Mouse (Mus musculus) T-cell, adult 2 months (primary cell): ENCODE measurements at regions not wholly inside any gene's neighbourhood (a gene's known extent, or its start where the extent isn't known, plus 50 kb on each side); places are given as distances from the start of the nearest gene placed in this dataset.
"Not testable (repeated sequence)": the region's sequence is repeated elsewhere in the genome, so short reads cannot be mapped to it uniquely, and the experiment has no call there.

Source experiments
- DNase-seq: peaks from one replicate; pipeline ENCODE4 v3.0.0; 2022; ENCODE audit warnings: low spot score

DNA sequence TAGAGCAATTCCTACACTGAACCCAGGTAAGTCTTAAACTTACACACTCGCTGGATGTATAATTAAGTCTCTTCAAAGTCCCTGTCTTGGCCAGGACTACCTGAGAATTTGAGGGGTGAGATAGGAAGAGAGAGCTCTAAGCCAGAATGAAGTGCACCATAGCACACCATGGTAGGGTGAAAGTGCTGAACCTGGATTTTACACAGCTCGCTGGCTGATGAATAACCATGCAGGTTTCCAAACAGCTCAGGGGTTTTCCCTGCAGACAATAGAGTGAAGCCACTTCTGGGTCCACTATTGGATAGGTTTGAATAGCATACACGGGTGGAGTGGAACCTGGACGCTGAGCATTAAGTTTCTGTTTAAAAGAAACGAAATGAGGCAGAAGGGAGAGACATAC, 180.7 kb upstream of the Plxna2 start:
- no peak for DNase-seq

DNA sequence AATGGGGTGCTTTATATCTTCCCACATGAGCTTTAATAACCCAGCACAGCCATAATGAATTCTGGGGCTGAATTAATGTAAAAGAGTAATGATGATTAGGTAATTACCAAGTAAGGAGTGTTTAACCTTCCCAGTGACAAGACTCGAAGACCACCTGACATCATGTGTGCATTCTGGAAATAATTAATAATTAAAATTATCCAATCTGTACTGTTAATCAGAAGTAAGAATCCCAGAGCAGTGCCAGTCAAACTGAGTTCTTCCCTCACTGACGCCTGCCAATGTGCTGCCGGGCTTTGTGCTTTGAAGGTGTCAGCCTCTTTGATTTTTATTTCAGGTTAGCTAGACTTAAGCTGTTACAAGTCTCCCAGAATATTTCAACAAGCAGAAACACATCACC, 183.0 kb upstream of the Plxna2 start:
- no peak for DNase-seq

DNA sequence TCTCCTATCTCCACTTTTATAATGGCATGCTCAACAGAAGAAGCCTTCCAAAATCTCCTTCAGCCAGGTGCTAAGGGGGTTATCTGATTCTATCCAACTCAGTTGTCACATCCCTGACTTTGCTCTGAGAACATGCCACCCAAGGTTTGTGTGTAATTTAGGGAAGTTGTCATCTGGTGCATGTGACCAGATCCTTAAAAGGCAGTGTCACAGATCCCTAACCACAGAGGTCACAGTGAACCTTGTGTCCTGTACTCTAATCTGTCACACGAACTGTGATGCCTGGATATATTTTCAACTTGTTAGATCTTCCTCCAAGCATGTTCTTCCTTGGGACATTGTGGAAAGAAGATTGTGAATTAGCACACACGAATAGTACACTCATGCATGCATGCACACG, 189.4 kb upstream of the Plxna2 start:
- DNase-seq: no peak

GRCm38 (mm10) chr1:194426293-194426692, 191.7 kb upstream of the Plxna2 start:
- no peak for DNase-seq

- DNase-seq: no peak
Measured at GRCm38 (mm10) chr1:194424201-194424600, 193.8 kb upstream of the Plxna2 start.

DNA sequence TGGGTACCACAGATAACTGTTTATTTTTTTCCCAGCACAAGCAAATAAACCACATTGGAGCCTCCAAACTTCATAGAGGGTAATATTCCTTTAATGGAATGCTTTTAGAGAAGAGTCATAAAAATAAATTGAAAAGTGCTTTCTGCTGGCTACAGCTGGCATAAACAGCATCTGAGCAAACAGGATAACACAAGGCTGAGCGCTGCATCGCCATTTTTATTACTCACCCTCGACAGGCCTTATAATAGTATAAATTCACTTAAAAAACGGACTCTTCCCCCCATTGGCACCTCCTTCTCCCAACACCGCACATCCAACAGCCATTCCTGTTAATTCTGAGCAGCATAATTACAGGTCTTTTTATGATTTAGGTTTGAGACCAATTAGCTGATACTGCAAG, 205.8 kb upstream of the Plxna2 start:
- no peak for DNase-seq

GRCm38 (mm10) chr1:194411788-194412187, 206.2 kb upstream of the Plxna2 start:
- DNase-seq: no peak

GRCm38 (mm10) chr1:194399281-194399680, 218.7 kb upstream of the Plxna2 start:
- no peak for DNase-seq

- DNase-seq: no peak
Measured at GRCm38 (mm10) chr1:194396754-194397460, 221.1 kb upstream of the Plxna2 start.

- DNase-seq: no peak
Measured at GRCm38 (mm10) chr1:194393720-194394119, 224.3 kb upstream of the Plxna2 start.

DNA sequence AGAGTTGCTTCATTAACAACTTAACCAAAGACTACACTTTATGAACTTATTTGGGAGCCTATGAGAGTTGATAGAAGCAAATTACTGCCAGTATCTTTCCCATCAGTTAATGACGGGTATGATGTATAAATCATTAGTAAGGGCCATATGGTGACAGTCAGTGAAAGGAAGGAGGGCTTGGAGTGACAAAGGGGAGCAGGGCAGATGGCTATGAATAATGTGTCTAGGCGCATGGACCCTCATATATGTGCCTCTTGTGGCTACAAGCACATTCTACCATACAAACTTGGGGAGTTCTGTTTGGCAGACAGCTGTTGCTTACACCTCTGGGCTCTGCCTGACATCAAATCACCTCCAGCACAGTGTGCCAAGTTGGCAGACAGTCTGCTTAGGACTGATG, 227.8 kb upstream of the Plxna2 start:
- no peak for DNase-seq

DNA sequence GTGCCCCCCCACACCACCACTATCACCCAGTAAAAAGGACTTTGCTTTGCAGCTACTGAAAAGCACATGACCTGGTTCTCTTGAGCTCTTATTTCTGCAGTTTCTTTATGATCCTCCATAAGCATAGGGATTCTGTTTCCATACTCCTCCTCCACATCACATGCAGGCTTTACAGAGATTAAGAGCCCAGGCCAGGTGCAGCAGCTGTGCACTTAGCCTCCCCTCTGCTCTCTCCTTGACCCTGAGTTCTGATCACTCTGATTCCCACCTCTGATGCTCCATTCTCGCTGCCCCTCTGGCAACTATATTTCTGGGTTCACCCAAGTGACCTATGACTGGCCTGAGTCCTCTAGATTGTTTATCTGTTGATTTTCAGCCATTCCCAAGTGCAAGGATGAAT, 239.9 kb upstream of the Plxna2 start:
- DNase-seq: no peak

GRCm38 (mm10) chr1:194373511-194373910, 244.5 kb upstream of the Plxna2 start:
- not testable (repeated sequence) for DNase-seq

GRCm38 (mm10) chr1:194363917-194364316, 254.1 kb upstream of the Plxna2 start:
- DNase-seq: no peak

GRCm38 (mm10) chr1:194363129-194363768, 254.8 kb upstream of the Plxna2 start:
- no peak for DNase-seq

DNA sequence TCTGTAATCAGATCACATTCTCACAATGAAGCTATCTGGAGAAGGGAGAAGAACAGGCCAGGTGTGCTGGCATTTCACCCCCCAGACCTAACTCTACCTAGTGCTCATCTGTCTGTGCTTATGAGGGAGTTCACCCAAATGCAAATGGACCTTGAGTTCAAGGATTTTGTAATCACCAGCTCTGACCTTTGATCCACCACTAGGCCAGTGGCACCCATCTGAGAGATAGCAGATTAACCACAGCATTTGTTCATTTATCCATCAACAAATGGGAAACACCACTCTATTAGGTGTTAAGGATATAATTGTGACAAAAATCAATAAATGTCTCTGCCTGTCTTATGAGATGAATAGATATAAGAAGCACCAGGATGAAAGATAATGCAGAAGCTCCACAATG, 255.7 kb upstream of the Plxna2 start:
- no peak for DNase-seq

DNA sequence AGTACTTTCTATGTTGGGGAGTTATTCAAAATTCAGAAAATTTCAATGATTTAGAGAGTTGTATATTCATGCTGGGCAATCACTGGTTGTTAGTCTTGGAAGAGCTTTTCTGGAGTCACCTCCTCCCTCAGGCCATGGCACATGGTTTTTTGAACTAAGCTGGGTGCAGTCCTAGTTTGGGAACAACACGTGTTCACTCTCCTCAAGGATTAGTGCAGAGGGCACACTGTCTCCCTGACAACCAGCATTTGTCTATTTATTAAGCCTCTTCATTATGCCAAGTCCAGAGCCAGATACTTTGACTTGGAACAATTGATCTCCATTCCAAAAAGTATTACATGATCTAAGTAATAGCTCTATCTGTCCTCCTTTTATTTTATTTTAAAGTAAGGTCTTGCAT, 256.7 kb upstream of the Plxna2 start:
- no peak for DNase-seq

DNA sequence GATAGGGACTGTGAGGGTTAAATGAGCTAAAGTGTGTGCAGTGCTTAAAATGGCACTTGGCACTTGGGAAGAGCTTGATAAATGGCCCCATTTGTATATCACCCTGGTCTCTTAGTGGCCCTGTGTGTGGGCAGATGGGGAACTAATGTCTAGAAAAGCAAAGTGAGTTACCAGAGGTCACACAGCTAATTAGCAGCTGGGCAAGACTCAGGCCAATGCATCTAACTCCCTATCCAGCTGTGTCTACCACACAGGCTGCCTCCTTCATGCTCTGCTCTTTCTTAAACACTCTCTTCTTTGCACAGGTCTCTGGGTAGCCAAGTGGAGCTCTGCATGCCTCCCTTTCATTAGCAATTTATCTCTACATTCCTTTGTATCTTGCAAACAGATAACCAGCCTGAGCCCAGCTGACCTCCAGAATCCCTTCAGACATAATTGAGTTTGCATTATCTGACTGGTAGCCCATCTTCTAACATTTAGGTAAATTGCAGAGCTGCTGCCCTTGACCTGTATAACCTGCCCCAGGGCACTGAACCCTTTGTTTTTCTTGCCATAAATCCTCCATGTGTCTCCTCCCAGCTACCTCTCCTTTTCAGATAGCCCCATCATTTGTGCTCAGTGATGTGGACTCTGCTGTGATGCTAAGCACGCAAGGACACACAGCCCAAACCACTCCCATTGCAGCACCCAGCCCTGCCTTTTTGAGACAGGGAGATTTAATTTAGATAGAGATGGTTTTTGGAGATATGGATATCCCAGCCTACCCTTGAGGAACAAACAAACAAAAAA, 263.5 kb upstream of the Plxna2 start:
- DNase-seq: no peak

GRCm38 (mm10) chr1:194345304-194346033, 272.5 kb upstream of the Plxna2 start:
- no peak for DNase-seq

GRCm38 (mm10) chr1:194342568-194342967, 275.4 kb upstream of the Plxna2 start:
- no peak for DNase-seq

DNA sequence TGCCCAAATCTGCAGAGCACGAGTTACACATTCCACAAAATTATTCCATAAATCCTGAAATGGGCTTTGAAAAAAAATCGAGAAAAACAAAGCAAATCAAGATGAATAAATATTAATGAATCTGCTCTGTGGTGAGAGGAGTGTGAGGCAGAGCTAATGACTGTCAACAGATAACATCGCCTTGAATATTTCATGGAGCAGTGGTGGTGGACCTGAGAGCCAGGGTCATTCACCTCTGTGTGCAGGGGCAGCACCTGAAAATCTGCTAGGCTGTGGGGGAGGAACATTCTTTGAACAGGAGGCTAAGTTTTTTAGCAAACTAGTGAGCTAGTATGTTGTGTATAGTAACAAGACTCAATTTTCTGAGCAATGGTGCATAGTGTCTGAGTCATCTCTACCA, 276.3 kb upstream of the Plxna2 start:
- DNase-seq: no peak
